Mouse (Mus musculus) spleen, postnatal 10 days (tissue): Measurements from ENCODE around the gene Eaf2.
"Not testable (repeated sequence)": the region's sequence is repeated elsewhere in the genome, so short reads cannot be mapped to it uniquely, and the experiment has no call there.

Experiments used
- DNase-seq, 2 experiments: peaks; one replicate each; pipeline ENCODE4 v3.0.0; 2021 to 2022; ENCODE audit warnings: low spot score in 2 of 2

The Eaf2 gene

DNA sequence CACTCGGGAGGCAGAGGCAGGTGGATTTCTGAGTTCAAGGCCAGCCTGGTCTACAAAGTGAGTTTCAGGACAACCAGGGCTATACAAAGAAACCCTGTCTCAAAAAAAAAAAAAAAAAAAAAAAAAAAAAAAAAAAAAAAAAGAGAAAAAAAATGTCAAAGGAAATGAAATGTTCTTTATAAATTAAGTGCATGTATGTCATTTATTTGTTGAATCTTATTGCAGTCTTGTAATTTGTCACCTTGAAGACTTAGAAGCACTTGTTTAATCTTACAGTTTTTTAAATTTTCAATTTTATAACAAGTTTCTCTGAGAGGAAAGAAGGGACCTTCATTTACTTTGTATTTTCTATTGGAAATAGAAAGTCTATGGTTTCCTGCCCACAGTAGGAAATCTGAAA is 27.9 kb downstream of the Eaf2 start:
- DNase-seq = not testable (repeated sequence)

GRCm38 (mm10) chr16:36828820-36829219 is 46.0 kb downstream of the Eaf2 start:
- DNase-seq = no peak

GRCm38 (mm10) chr16:36828054-36828786 is 46.6 kb downstream of the Eaf2 start, which contains the start of gene Iqcb1:
Gene Iqcb1 (plus strand): TSS chr16:36828385.
- peak; percentile 76 to 89 for DNase-seq

GRCm38 (mm10) chr16:36827611-36828053 is 47.2 kb downstream of the Eaf2 start:
- no peak for DNase-seq

DNA sequence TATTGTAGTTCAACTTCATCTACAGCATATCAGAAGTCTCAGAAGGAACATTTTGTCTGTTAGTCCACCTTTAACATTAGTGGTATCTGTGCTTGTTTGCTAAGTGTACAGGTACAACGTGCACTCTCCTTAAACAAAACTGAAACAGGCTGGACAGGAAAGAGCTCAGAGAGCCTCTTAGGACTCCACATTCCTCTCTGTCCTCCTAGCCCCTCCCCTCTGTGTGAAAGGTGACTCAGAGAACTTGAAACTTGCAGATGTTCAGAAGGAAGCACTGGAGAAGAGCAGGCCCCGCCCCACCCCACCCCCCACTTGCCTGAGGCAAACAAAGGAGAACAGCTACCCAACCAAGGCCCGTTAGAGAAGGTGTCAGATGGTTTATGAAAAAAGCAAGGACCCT is 53.3 kb downstream of the Eaf2 start:
- peak in 1 of 2 experiments; percentile 22 for DNase-seq

- no peak for DNase-seq
Measured at GRCm38 (mm10) chr16:36820747-36821146, 54.1 kb downstream of the Eaf2 start.

DNA sequence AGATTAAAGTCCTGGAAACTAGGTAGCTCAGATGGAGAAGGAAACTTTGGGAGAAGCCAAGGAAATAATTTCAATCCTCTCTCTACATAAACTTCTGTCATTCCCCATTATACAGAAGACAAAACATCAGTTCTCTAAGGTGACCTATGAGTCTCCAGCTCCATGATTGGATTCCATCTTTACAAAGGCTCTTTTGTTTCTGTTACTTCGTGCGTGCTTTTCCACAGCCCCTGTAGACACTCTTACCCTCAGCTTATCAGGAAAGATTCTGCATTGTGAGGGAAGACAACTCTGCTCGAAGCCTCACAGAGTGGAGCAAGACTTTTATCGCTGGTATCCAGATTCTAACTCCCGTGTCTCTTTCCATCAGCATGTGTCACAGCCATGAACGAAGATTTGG is 54.8 kb downstream of the Eaf2 start:
- no peak for DNase-seq

- peak in 1 of 2 experiments; percentile 66 for DNase-seq
Measured at GRCm38 (mm10) chr16:36817321-36817926, 57.4 kb downstream of the Eaf2 start.

GRCm38 (mm10) chr16:36816916-36817315 is 57.9 kb downstream of the Eaf2 start:
- DNase-seq = no peak

GRCm38 (mm10) chr16:36813680-36814079 is 61.1 kb downstream of the Eaf2 start:
- DNase-seq = no peak

DNA sequence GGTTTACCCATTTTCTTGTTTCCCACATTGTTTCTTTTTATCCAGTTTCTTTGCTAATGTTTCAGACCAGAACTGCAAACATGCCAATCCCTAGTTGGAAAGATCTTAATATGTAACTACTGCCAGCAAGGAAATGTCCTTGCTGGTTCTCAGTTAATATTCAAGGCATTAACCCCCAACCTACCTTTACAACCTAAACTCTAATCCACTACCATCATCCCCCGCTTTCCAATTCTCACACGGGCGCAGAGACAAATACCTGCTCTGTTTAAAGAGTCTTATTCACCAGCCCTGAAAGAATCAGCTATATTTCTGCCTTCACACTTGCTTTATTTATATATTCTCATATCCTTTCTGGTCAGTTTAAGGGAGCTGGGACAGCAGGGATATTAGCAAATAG is 66.2 kb downstream of the Eaf2 start:
- no peak for DNase-seq

- DNase-seq = peak in 1 of 2 experiments; percentile 34
Measured at GRCm38 (mm10) chr16:36802361-36802760, 72.4 kb downstream of the Eaf2 start.

GRCm38 (mm10) chr16:36798334-36798733 is 76.5 kb downstream of the Eaf2 start:
- DNase-seq = no peak

DNA sequence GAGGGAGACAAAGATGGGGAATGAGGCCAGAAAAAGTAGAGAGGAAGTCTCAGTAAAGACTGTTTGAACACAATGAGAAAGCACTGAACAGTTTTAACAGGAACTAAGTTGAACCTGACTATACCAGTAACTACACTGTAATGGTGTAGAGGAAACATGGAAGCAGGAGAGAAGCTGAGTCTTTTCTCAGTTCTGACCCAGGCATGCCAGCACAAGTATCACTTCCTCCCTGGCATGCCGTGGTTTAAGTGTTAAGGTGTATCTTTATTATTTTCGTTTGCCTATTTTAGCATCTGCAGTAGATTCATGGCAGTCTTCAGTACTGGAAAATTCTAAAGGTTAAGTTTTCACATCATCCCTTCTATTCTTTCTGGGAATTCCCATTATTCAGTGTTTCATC is 79.8 kb downstream of the Eaf2 start:
- DNase-seq = no peak

DNA sequence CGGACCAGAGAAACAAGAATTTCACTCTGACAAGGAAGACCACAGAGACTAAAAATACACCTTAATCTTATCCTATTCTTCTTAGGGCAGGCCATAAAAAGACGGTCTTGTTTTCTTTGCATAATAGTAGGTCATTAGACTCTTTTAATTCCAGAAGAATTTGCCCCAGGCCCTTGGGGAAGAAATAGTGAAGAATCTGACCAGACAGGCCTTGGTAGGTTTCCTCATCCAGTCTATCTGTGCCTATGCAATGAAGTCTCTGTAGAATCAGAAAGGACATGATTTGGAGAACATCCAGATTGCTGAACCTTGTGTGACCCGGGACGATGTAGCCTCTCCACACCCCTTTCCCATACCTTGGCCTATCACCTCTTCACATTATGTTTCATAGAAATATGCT is 84.6 kb downstream of the Eaf2 start:
- no peak for DNase-seq

DNA sequence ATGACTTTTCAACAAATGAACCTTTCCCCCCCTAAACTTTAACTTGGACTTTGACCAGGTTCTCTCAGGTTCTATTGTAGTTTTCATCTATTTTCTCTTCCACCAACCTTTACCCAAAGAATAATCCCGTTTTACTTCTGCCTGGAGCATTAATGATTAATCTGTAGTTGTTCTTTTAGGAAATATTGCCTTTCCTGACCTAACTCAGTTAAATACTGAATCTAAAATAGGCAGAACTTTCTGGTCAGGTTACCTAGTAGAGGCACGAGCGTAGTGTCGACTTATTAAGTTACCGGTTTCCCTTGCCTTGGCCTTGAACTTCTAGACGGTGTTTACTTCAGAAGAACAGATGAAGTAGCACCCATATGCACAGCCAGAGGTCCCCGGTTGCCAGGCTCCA is 88.3 kb downstream of the Eaf2 start:
- no peak for DNase-seq

DNA sequence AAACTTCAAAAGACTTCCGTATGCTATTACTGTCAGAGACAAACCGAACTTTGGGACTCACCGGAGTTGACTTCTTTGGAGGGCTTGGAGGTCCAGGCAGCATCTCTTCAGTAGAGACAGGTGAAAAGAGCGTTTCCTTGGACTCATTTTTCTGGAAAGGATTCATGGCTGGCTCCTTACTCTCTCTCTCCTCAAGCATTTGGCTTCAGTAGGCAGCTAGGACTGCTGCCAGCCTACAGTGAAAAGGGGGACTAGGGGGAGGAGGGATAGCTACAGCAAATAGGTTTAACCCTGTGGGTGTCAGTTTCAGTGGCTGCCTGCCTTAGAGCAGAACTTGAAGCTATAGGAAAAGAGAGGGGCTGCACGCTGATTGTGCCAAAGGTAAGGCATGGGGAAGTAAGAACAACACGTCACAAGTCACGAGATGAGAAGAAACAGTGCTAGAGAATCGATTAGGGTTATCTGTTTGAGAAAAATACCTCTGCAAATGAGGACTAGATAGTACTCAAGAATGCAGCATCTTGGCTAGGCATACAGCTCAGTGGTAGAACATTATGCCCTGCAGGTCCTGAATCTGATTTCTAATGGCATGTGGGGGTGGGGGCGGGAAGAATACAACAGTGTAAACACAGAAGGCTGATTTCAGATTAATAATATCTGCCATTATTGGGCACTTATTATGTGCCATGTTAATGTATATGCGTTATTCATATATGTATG is 90.0 kb downstream of the Eaf2 start, which contains the start of gene Slc15a2:
Gene Slc15a2, minus strand, starts transcription at position 369 of the 720 bp plus-strand sequence.
- DNase-seq = no peak

GRCm38 (mm10) chr16:36784146-36784545 is 90.7 kb downstream of the Eaf2 start:
- no peak for DNase-seq

DNA sequence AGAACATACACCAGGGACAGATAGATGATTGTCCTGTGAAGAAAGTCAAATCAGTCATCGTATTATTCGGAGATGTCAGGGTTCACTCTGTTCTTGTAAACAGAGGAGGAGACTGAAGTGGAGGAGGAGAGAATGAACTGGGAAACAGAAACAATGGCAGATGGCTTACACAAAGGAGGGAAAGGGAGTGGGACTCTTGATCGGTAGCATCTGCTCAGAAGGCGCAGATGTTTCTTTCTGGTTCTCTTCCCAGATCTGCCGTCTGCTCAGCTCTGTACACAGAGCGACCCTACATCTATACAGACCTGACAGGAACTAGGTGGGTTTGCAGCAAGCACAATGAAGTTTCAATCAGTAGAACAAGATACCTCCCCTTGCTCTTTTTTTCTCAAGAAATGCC is 99.1 kb downstream of the Eaf2 start:
- no peak for DNase-seq

- no peak for DNase-seq
Measured at GRCm38 (mm10) chr16:36772996-36773395, 101.8 kb downstream of the Eaf2 start.

DNA sequence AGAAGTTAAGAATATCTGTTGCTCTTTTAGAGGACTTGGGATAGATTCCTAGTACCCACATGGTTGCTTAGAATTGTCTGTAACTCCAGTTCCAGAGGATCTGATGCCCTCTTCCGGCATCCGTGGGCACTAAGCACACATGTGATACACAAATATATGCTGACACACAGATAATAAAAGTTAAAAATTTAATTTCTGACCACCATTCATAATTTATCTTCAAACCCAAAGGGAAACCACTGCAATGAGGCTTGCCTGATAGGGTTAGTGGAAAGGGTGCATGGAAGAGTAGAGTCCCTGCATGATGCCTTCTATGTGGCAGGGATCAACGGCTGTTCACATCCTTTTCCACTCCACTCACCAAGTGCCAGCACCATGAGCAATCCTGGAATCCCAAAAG is 103.1 kb downstream of the Eaf2 start:
- DNase-seq = no peak

- DNase-seq = no peak
Measured at GRCm38 (mm10) chr16:36771244-36771643, 103.6 kb downstream of the Eaf2 start.

GRCm38 (mm10) chr16:36770830-36771229 is 104.0 kb downstream of the Eaf2 start:
- no peak for DNase-seq
